Mouse (Mus musculus) limb, embryonic 12.5 days (tissue): ENCODE measurements at regions not wholly inside any gene's neighbourhood (a gene's known extent, or its start where the extent isn't known, plus 50 kb on each side); places are given as distances from the start of the nearest gene placed in this dataset.

Source experiments
- ATAC-seq: fragments of 200-750 bp; cut with Nextera tagmentation; 2 replicates; pipeline ENCODE4 v1.8.0; 2017; ENCODE audit warnings: low read depth, moderate TSS enrichment; ENCODE audit not compliant: insufficient number of reproducible peaks, insufficient read depth, low FRiP score, low TSS enrichment
- H3K27ac ChIP-seq: fragments of 300-500 bp; sonication (generic); 2 replicates; pipeline ENCODE4 v1.5.1; 2016; ENCODE audit warnings: mild to moderate bottlenecking, moderate library complexity
- H3K27me3 ChIP-seq: fragments of 300-500 bp; sonication (generic); 2 replicates; pipeline ENCODE4 v1.6.1; 2016; ENCODE audit warnings: mild to moderate bottlenecking, moderate library complexity
- H3K36me3 ChIP-seq: fragments of 300-500 bp; sonication (generic); 2 replicates; pipeline ENCODE4 v1.6.1; 2016; ENCODE audit warnings: mild to moderate bottlenecking, moderate library complexity
- H3K4me1 ChIP-seq: fragments of 300-500 bp; sonication (generic); replicated peaks from 2 replicates; pipeline ENCODE4 v1.6.1; 2016
- H3K4me2 ChIP-seq: fragments of 300-500 bp; sonication (generic); 2 replicates; pipeline ENCODE4 v1.6.1; 2016; ENCODE audit warnings: mild to moderate bottlenecking, moderate library complexity
- H3K4me3 ChIP-seq: fragments of 300-500 bp; sonication (generic); replicated peaks from 2 replicates; pipeline ENCODE4 v1.5.1; 2016; ENCODE audit warnings: mild to moderate bottlenecking
- H3K9ac ChIP-seq: fragments of 300-500 bp; sonication (generic); replicated peaks from 2 replicates; pipeline ENCODE4 v1.6.1; 2016; ENCODE audit warnings: mild to moderate bottlenecking, moderate library complexity
- H3K9me3 ChIP-seq: fragments of 300-500 bp; sonication (generic); 2 replicates; pipeline ENCODE4 v1.6.1; 2016; ENCODE audit warnings: mild to moderate bottlenecking, moderate library complexity
- WGBS: fragments of 180-500 bp; shearing (Covaris S2); methylation state at CpG from one replicate; pipeline ENCODE4 v1.1.7; 2016; 5-methylcytosine and 5-hydroxymethylcytosine counted together

DNA sequence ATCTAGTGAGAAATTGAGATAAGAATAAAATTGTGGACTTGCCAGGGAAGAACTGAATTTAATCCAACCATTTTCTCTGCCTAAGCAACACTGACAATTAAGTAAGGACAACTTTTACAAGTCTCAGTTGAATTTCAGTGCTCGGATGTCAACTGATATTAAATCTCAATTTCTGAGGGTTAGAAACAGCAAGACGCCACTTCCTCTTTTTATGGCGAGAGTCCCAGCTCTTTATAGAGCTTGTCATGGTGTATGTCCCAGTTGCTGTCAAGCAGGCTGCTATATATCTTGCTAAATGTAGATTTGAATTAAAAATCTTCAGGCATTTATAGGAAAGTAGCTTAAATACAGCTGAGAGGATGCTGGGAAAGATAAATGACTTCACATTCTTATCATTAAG lies 697.8 kb upstream of the Got2 start:
- Histone ChIP-seq H3K27me3 (no peaks in the 10 kb centered on the region), H3K4me2 (no peak overlapping the region), H3K4me3 (no peak overlapping the region), H3K9ac (no peak overlapping the region), H3K4me1 (no peaks in the 10 kb centered on the region), H3K27ac (no peak overlapping the region), H3K9me3 (no peaks in the 10 kb centered on the region), H3K36me3 (no peaks in the 10 kb centered on the region)
- 46% methylated on average over 3 of the region's 3 CpGs for WGBS
- ATAC-seq = no peak

DNA sequence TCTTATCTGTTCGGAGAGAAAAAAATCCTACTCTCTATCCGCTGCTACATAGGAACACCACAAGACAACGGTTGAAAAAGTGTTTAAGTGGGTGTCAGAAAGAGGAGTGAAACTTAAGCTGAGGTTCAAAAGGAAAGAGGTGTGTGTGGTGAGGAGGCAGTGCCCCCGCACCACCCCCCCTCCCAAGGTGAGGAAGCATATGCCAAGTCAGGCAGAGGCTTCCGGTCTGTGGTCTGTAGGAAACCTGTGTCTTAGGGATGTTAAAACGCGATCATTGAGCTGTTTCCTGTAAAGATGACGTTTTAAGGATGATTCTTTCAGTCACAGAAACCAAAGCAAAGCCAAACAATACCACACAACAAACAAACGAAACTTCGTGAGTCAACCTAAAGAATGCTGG lies 664.2 kb upstream of the Got2 start:
- Histone ChIP-seq H3K4me1 (no peaks in the 10 kb centered on the region), H3K4me2 (no peak overlapping the region), H3K36me3 (no peaks in the 10 kb centered on the region), H3K9me3 (no peaks in the 10 kb centered on the region), H3K27ac (no peak overlapping the region), H3K27me3 (no peaks in the 10 kb centered on the region), H3K9ac (no peak overlapping the region), H3K4me3 (no peak overlapping the region)
- WGBS = 81% methylated on average over 10 of the region's 10 CpGs
- ATAC-seq = no peak

DNA sequence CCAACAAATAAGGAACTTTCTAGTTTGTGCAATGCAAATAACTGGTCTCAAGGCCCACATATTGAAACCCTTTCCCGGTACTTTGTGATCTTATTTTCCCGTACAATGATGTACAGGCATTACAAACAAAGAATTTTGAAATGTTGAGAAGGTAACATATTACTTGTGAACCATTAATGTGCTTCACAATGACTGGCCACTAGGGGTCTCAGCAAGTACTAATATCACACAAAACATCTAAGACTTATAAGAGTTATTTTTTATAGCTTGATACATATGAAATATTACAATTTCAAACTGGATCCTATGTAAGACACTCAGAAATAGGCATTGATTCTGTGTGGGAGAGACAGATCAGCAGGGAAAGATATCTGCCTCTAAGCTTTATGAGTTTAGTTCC lies 662.1 kb upstream of the Got2 start:
- Histone ChIP-seq H3K9ac (no peak overlapping the region), H3K4me3 (no peak overlapping the region), H3K4me1 (no peaks in the 10 kb centered on the region), H3K27ac (no peak overlapping the region), H3K36me3 (no peaks in the 10 kb centered on the region), H3K27me3 (no peaks in the 10 kb centered on the region), H3K4me2 (no peak overlapping the region), H3K9me3 (no peaks in the 10 kb centered on the region)
- ATAC-seq = no peak
- WGBS = 84% methylated on average over 2 of the region's 2 CpGs

DNA sequence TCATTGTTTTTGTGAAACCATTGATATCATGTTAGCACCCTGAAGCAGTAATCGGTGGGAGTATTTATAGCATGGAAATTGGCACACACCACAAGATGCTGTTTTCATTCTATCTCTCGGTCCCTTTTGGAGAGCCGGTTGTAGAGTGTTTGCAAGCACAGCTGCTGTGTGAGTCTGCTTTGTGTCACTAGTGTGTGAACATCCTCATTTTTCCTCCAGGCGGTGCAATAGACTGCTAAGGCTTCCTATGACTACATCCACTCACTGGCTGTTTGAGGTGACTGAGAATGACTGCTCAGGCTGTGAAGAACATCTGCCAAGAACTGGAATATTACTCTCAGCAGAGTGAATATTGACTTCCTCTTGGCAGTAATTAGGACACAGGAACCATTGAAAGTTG lies 660.3 kb upstream of the Got2 start:
- no peaks in the 10 kb centered on the region for H3K36me3 ChIP-seq
- no peak overlapping the region for H3K27ac ChIP-seq
- no peak for ATAC-seq
- 81% methylated on average over 4 of the region's 4 CpGs for WGBS
- no peak overlapping the region for H3K4me2 ChIP-seq
- no peaks in the 10 kb centered on the region for H3K4me1 ChIP-seq
- no peak overlapping the region for H3K9ac ChIP-seq
- no peaks in the 10 kb centered on the region for H3K27me3 ChIP-seq
- no peaks in the 10 kb centered on the region for H3K9me3 ChIP-seq
- no peak overlapping the region for H3K4me3 ChIP-seq

DNA sequence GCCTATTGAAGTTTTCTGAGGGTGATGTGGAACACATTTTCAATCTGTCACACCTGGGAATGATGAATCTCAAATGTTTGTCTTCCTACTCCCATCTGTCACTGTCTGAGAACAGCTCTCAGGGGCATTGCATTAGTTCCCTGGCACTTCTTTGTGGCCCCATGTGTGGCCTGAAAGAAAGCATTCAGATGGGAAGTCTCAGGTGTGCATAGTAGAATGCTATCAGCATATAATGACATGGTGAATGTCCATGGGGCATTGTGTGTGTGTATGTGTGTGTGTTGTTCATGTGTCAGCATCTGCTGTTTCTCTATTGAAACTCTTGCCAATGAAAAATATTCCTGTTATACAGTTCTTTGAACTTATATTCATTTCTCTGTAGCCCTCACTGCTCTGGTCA lies 659.8 kb upstream of the Got2 start:
- Histone ChIP-seq H3K4me2 (no peak overlapping the region), H3K9me3 (no peaks in the 10 kb centered on the region), H3K27me3 (no peaks in the 10 kb centered on the region), H3K27ac (no peak overlapping the region), H3K9ac (no peak overlapping the region), H3K4me3 (no peak overlapping the region), H3K4me1 (no peaks in the 10 kb centered on the region), H3K36me3 (no peaks in the 10 kb centered on the region)
- ATAC-seq = no peak

DNA sequence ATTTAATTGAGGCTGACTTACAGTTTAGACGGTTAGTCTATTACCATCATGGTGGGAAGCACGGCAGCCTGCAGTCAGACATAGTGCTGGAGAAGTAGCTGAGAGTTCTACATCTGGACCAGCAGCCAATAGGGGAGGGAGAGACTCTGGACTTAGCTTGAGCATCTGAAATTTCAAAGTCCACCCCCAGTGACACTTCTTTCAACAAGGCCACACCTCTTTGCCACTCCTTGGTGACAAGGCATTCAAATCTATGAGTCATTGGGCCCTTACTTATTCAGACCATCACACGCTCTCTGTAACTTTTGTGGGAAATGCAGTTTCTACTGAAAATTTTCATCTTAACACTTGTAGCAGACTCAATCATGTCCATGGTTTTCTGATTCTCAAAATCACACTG lies 653.9 kb upstream of the Got2 start:
- H3K4me2 ChIP-seq = no peak overlapping the region
- H3K36me3 ChIP-seq = no peaks in the 10 kb centered on the region
- H3K4me1 ChIP-seq = no peaks in the 10 kb centered on the region
- no peak overlapping the region for H3K9ac ChIP-seq
- H3K27ac ChIP-seq = no peak overlapping the region
- H3K4me3 ChIP-seq = no peak overlapping the region
- H3K27me3 ChIP-seq = no peaks in the 10 kb centered on the region
- H3K9me3 ChIP-seq = no peaks in the 10 kb centered on the region
- 90% methylated on average over 3 of the region's 3 CpGs for WGBS
- no peak for ATAC-seq

DNA sequence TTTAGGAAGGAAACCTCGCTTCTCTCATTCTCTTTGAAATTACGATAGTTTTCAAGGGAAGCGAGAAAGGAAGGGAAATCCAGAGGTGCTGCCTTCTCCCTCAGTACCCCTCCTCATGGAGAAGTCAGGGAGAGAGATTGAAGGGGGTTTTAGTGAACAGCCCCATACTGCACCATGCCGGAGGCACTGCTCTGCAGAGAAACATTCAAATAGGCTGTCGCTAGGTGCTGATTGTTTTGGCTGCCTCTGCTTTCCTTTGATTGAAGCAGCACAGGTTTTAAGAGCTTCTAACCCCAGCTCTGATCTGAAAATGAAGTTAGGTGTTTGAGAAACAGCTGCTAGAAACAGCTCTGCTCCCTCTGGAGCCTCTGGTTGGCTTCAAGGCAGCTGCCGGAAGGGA lies 610.5 kb upstream of the Got2 start:
- H3K9me3 ChIP-seq = no peaks in the 10 kb centered on the region
- peaks cover 13% of the 10 kb centered on the region; the same call in 1 of the 2 replicates for H3K4me1 ChIP-seq
- 0 out of 2 replicates have a peak overlapping the region, but pooled peaks have one; percentile 26 for H3K27ac ChIP-seq
- H3K4me3 ChIP-seq = no peak overlapping the region
- ATAC-seq = peak; percentile 78; the same call in 1 of the 2 replicates
- H3K36me3 ChIP-seq = no peaks in the 10 kb centered on the region
- 45% methylated on average over 6 of the region's 6 CpGs for WGBS
- H3K9ac ChIP-seq = no peak overlapping the region
- no peaks in the 10 kb centered on the region for H3K27me3 ChIP-seq
- H3K4me2 ChIP-seq = no peak overlapping the region

DNA sequence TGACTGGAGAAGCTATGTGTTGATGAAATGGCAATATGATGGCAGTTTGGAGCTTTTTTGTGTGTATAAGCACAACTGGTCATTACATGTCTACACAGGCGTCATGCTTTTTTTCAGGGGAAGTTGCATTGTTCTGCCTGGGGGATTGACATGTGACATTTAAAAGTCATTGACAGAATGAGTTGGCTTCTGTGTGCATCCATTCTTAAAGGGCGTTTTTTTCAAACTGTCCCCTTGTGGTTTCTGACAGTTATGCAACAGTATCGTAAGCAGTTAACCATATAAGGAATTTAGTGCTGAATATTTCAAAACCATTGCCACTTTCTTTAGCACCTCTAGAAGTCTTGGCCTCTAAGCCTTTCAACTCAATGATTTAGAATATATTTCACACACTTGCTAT lies 607.1 kb upstream of the Got2 start:
- ATAC-seq = no peak
- H3K4me2 ChIP-seq = no peak overlapping the region
- H3K27ac ChIP-seq = no peak overlapping the region
- H3K9ac ChIP-seq = no peak overlapping the region
- 84% methylated on average over 3 of the region's 3 CpGs for WGBS
- no peak overlapping the region for H3K4me3 ChIP-seq
- H3K36me3 ChIP-seq = no peaks in the 10 kb centered on the region
- no peaks in the 10 kb centered on the region for H3K27me3 ChIP-seq
- peaks cover 13% of the 10 kb centered on the region; the same call in 1 of the 2 replicates for H3K4me1 ChIP-seq
- H3K9me3 ChIP-seq = no peaks in the 10 kb centered on the region

DNA sequence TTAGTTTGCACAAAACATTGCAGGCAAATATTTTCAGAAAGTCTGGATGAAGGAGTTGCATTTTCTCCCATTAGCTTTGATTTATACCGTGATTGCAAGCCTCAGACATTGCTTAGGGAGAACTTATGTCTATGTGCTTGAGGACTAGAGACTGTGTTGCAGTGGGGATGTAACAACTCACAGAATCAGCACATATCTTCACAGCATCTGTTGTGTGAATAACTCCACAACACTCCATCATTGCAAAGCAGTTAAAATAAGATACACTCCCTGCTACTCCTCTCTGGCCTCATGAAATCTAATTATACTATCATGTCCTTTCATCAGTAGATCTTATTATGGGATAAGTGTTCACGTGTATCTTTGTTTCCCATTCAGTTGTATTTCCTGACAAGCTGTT lies 601.5 kb upstream of the Got2 start:
- Histone ChIP-seq H3K36me3 (no peaks in the 10 kb centered on the region), H3K9me3 (no peaks in the 10 kb centered on the region), H3K4me3 (no peak overlapping the region), H3K27ac (no peak overlapping the region), H3K27me3 (no peaks in the 10 kb centered on the region), H3K4me1 (peaks cover 8% of the 10 kb centered on the region; the same call in 1 of the 2 replicates), H3K4me2 (no peak overlapping the region), H3K9ac (no peak overlapping the region)
- 72% methylated on average over 2 of the region's 2 CpGs for WGBS
- no peak for ATAC-seq

DNA sequence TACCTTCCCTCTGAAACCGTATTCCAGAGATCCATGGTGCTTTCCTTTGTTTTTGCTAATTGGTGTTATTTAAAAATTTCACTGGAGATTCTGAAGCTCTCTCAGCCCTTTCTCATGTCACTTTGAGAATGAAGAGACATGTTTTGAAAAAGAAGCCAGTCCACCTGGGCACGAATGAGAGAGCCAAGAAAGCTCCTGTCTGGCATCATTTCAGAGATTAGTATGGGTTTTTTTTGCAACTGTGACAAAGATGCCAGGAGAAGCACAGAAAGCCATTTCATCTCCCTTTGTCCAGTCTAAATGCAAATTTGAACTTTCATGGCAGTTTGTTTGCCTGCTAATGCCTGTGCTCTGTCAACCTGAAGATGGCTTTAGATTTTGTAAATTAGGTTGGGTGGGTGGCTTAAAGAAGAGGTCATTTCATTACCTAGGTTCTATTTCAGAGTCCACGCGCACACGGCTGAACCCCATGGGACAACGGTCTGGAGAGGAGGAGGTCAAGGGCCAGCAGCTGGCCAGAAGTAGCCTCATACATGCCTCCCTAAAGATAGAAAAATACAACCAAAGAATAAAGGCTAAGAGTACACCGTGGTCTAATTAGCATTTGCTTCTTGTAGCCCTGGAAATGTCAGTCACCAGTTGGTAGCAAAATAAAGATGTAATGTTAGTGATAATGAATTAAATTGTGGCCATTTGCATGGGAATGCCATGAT lies 600.5 kb upstream of the Got2 start:
- H3K4me1 ChIP-seq = peaks cover 8% of the 10 kb centered on the region; the same call in 1 of the 2 replicates
- no peak overlapping the region for H3K4me3 ChIP-seq
- no peaks in the 10 kb centered on the region for H3K9me3 ChIP-seq
- no peak for ATAC-seq
- H3K9ac ChIP-seq = no peak overlapping the region
- H3K27ac ChIP-seq = no peak overlapping the region
- H3K4me2 ChIP-seq = no peak overlapping the region
- H3K36me3 ChIP-seq = no peaks in the 10 kb centered on the region
- H3K27me3 ChIP-seq = no peaks in the 10 kb centered on the region
- 64% methylated on average over 7 of the region's 7 CpGs for WGBS

DNA sequence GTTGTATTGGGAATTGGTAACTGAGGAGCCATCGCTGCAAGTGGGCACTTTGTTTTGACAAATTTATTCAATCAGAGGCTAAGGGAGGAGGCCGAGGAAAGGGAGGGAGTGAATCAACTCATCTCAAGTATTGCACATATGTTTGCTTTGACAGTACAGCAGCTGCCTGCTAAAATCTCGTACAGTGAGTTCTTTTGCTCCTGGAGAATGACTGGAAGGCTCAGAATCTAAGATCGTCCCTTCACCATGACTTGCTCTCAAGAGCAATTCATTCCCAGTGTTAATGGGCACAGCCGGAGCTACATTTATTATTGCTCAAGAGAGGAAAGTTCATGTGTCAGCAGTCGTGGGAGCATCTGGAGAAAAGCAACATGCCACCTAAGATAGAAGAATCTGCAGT lies 567.6 kb upstream of the Got2 start:
- no peak overlapping the region for H3K9ac ChIP-seq
- peak overlapping the region; percentile 56 for H3K4me2 ChIP-seq
- ATAC-seq = no peak
- H3K9me3 ChIP-seq = no peaks in the 10 kb centered on the region
- H3K4me3 ChIP-seq = peak overlapping the region; percentile 26; the same call in 1 of the 2 replicates
- peaks cover 16% of the 10 kb centered on the region for H3K4me1 ChIP-seq
- WGBS = 18% methylated on average over 6 of the region's 6 CpGs
- no peaks in the 10 kb centered on the region for H3K27me3 ChIP-seq
- H3K27ac ChIP-seq = no peak overlapping the region
- no peaks in the 10 kb centered on the region for H3K36me3 ChIP-seq

DNA sequence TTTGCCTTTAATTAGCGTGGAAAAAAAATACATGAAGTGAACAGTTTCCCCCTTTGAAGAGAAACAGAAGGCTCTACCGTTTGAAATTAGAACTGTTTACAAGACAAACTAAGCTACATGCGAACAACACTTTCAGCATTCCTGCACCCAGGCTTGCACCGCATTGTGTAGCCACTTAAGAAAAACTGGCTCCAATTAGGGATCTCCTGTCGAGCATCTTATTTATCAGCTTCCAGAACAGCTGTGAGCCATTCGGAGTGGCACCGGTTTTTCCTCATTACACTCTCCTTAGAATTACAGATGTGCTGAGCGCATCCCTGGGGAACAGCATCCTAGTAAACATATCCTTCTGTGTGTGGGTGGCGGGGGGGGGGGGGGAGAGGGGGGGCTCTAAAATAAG lies 567.0 kb upstream of the Got2 start:
- H3K27ac ChIP-seq = no peak overlapping the region
- H3K36me3 ChIP-seq = no peaks in the 10 kb centered on the region
- peak overlapping the region; percentile 26 for H3K4me3 ChIP-seq
- H3K4me1 ChIP-seq = peaks cover 16% of the 10 kb centered on the region
- no peaks in the 10 kb centered on the region for H3K9me3 ChIP-seq
- H3K9ac ChIP-seq = no peak overlapping the region
- peak overlapping the region; percentile 56 for H3K4me2 ChIP-seq
- no peak; the same call in 1 of the 2 replicates for ATAC-seq
- WGBS = 9% methylated on average over 9 of the region's 9 CpGs
- H3K27me3 ChIP-seq = no peaks in the 10 kb centered on the region
